Mouse (Mus musculus) forebrain, embryonic 11.5 days (tissue): Measurements from ENCODE around the gene Zeb2. TPM values are rescaled to one million over a fixed set of nuclear protein-coding genes. Genes with fewer than 3 reads are reported as not detected.

Experiments used
- ATAC-seq: fragments of 200-750 bp; cut with Nextera tagmentation; replicated peaks from 2 replicates; pipeline ENCODE4 v1.8.0; 2017; ENCODE audit warnings: moderate TSS enrichment; ENCODE audit not compliant: low FRiP score
- DNase-seq: peaks from one replicate; pipeline ENCODE4 v3.0.0-alpha.2; 2017; ENCODE audit warnings: low spot score
- H3K27ac ChIP-seq: fragments of 300-500 bp; sonication (generic); 2 replicates; pipeline ENCODE4 v1.5.1; 2014; ENCODE audit warnings: low read depth, low read length
- H3K27me3 ChIP-seq: fragments of 300-500 bp; sonication (generic); 2 replicates; pipeline ENCODE4 v1.6.1; 2014; ENCODE audit warnings: mild to moderate bottlenecking, low read length, mixed read lengths; ENCODE audit not compliant: control insufficient read depth, insufficient read depth
- H3K36me3 ChIP-seq: fragments of 300-500 bp; sonication (generic); 2 replicates; pipeline ENCODE4 v1.6.1; 2014; ENCODE audit warnings: mild to moderate bottlenecking, low read length, moderate library complexity, mixed read lengths; ENCODE audit not compliant: control insufficient read depth, insufficient read depth
- H3K4me1 ChIP-seq: fragments of 300-500 bp; sonication (generic); replicated peaks from 2 replicates; pipeline ENCODE4 v1.6.1; 2014; ENCODE audit warnings: low read length, mixed read lengths; ENCODE audit not compliant: control insufficient read depth, insufficient read depth
- H3K4me2 ChIP-seq: fragments of 300-500 bp; sonication (generic); 2 replicates; pipeline ENCODE4 v1.6.1; 2014; ENCODE audit warnings: low read depth, mild to moderate bottlenecking, low read length, moderate library complexity, mixed read lengths; ENCODE audit not compliant: severe bottlenecking
- H3K4me3 ChIP-seq: fragments of 300-500 bp; sonication (generic); 2 replicates; pipeline ENCODE4 v1.5.1; 2014; ENCODE audit warnings: low read depth, low read length
- H3K9ac ChIP-seq: fragments of 300-500 bp; sonication (generic); 2 replicates; pipeline ENCODE4 v1.6.1; 2014; ENCODE audit warnings: low read length
- H3K9me3 ChIP-seq: fragments of 300-500 bp; sonication (generic); 2 replicates; pipeline ENCODE4 v1.6.1; 2016; ENCODE audit warnings: low read length, mixed read lengths; ENCODE audit not compliant: control insufficient read depth
- WGBS: fragments of 180-500 bp; shearing (Covaris S2); extraction: QIAGEN DNeasy Blood & Tissue Kit; methylation state at CpG from one replicate; pipeline ENCODE4 v1.1.7; 2014; 5-methylcytosine and 5-hydroxymethylcytosine counted together
- polyA plus RNA-seq: library from polyadenylated mRNA; unstranded; fragments of >200 nt; fragmentation: Nextera tagmentation; extraction: Ambion mirVana; gene quantifications from 2 replicates; pipeline ENCODE4 v1.2.1, GENCODE M21; 2014

The Zeb2 gene
- polyA plus RNA-seq, 1 experiment from 2014 or later = 50.0 TPM

DNA sequence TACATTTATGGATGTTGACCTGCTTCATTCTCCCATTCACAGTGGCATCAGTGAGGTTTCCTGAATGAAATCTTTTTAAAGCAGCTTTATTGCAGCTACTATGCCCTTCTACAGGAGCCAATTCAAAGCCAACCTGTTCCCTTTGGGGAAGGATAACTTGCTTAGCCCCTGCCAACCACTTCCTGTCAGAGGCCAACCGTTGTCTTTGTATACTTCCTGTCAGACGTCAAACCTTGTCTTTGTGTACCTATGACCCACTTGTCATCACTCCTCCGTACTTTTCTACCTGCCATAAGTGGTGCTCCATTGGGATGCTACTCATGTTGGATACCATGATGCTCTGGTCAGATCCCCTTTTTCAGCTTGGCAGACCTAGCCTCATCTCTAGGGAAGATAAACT, 156.6 kb downstream of the Zeb2 start:
- Histone ChIP-seq H3K9me3 (no peaks in the 10 kb centered on the region), H3K36me3 (no peaks in the 10 kb centered on the region), H3K27ac (no peak overlapping the region), H3K4me2 (no peak overlapping the region), H3K9ac (no peak overlapping the region), H3K27me3 (no peaks in the 10 kb centered on the region), H3K4me1 (no peaks in the 10 kb centered on the region), H3K4me3 (no peak overlapping the region)
- 90% methylated on average over 3 of the region's 3 CpGs for WGBS
- no peak for DNase-seq
- no peak for ATAC-seq

GRCm38 (mm10) chr2:44957329-44957797, 159.8 kb downstream of the Zeb2 start:
- Histone ChIP-seq H3K27ac (no peak overlapping the region), H3K36me3 (no peaks in the 10 kb centered on the region), H3K4me2 (no peak overlapping the region), H3K9ac (no peak overlapping the region), H3K4me3 (no peak overlapping the region), H3K9me3 (no peaks in the 10 kb centered on the region), H3K4me1 (peaks cover 2% of the 10 kb centered on the region; the same call in 1 of the 2 replicates), H3K27me3 (no peaks in the 10 kb centered on the region)
- ATAC-seq (no peak), DNase-seq (no peak)
- 78% methylated on average over 1 of the region's 1 CpGs for WGBS

GRCm38 (mm10) chr2:44956232-44956631, 161.0 kb downstream of the Zeb2 start:
- Histone ChIP-seq H3K4me2 (no peak overlapping the region), H3K9me3 (no peaks in the 10 kb centered on the region), H3K9ac (no peak overlapping the region), H3K4me1 (peaks cover 2% of the 10 kb centered on the region; the same call in 1 of the 2 replicates), H3K27ac (no peak overlapping the region), H3K27me3 (no peaks in the 10 kb centered on the region), H3K4me3 (no peak overlapping the region), H3K36me3 (no peaks in the 10 kb centered on the region)
- no peak for ATAC-seq
- WGBS = 74% methylated on average over 3 of the region's 3 CpGs
- no peak for DNase-seq

DNA sequence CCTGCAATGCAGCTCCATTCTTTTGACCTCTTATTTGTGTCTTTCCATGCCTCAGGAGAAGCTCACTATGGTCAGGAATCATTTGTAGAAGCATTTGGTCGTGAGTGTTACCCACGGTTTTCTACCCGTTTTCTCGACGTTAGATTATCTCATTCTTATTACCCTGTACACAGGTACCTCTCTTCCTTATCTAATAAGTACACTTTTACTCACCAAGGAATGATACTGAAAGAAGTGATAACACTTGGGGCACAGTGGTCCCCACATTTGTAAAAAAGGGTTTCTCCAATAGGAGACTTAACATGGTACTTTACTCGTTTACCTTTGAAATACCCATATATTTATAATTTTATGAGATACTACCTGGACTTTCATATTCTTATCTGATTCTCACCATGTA, 161.7 kb downstream of the Zeb2 start:
- Histone ChIP-seq H3K9me3 (no peaks in the 10 kb centered on the region), H3K27me3 (no peaks in the 10 kb centered on the region), H3K4me1 (peaks cover 2% of the 10 kb centered on the region; the same call in 1 of the 2 replicates), H3K36me3 (no peaks in the 10 kb centered on the region), H3K9ac (no peak overlapping the region), H3K27ac (no peak overlapping the region), H3K4me3 (no peak overlapping the region), H3K4me2 (no peak overlapping the region)
- ATAC-seq (no peak), DNase-seq (no peak)
- 91% methylated on average over 6 of the region's 6 CpGs for WGBS

GRCm38 (mm10) chr2:44954180-44954579, 163.0 kb downstream of the Zeb2 start:
- Histone ChIP-seq H3K27me3 (no peaks in the 10 kb centered on the region), H3K4me2 (no peak overlapping the region), H3K9me3 (no peaks in the 10 kb centered on the region), H3K4me1 (peaks cover 2% of the 10 kb centered on the region; the same call in 1 of the 2 replicates), H3K9ac (no peak overlapping the region), H3K27ac (no peak overlapping the region), H3K36me3 (no peaks in the 10 kb centered on the region), H3K4me3 (no peak overlapping the region)
- no peak for DNase-seq
- 83% methylated on average over 1 of the region's 1 CpGs for WGBS
- no peak for ATAC-seq

DNA sequence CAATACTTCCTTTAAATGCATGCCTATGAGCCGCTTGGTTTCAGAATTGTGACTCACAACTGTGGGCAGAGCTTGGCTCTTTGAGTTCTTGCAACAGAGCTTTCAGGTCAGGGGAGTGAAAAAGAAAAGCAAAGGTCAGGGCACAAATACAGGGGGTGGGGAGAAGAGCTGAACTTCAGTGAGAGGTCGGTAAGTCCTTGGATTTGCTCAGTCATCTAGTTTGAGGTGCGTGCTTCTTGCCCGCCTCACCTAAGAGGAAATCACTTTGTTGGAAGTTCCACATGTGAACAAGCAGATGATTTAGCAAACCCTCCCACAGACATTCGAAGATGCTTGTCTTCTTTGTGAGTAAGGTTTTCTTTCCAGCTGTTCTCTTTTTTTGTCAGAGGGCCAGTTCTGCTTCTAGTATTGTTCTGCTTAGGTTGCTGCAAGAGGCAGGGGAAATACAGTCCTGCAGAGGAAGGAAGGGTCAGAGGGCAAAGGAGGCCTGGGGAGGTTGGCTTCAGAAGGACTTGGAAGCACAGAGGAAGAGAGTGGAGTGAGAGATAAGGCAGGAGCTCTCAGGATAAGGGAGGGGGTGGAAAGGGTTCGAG, 164.3 kb downstream of the Zeb2 start:
- Histone ChIP-seq H3K9me3 (no peaks in the 10 kb centered on the region), H3K36me3 (no peaks in the 10 kb centered on the region), H3K27ac (no peak overlapping the region), H3K4me2 (no peak overlapping the region), H3K4me3 (no peak overlapping the region), H3K9ac (no peak overlapping the region), H3K4me1 (peaks cover 2% of the 10 kb centered on the region; the same call in 1 of the 2 replicates), H3K27me3 (no peaks in the 10 kb centered on the region)
- WGBS = 33% methylated on average over 6 of the region's 6 CpGs
- ATAC-seq (no peak), DNase-seq (no peak)

GRCm38 (mm10) chr2:44951651-44952213, 165.5 kb downstream of the Zeb2 start:
- Histone ChIP-seq H3K36me3 (no peaks in the 10 kb centered on the region), H3K27ac (no peak overlapping the region), H3K9me3 (no peaks in the 10 kb centered on the region), H3K27me3 (no peaks in the 10 kb centered on the region), H3K4me1 (peaks cover 2% of the 10 kb centered on the region; the same call in 1 of the 2 replicates), H3K4me2 (no peak overlapping the region), H3K9ac (no peak overlapping the region), H3K4me3 (no peak overlapping the region)
- ATAC-seq (no peak), DNase-seq (no peak)
- WGBS = 72% methylated on average over 4 of the region's 4 CpGs

DNA sequence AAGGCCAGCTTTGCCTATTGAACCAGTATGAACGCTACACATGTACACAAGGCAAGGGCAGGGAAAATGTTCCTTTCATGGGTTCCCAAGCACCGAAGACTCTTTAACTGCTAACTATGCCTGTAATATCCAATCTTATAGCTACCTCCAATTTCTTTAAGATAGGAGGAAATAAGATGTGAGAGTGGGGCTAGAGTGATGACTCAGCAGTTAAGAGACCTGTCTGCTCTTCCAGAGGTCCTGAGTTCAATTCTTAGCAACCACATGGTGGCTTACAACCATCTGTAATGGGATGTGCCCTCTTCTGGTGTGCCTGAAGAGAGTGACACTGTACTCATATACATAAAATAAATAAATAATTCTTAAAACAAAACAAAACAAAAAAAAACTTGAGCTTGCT, 172.5 kb downstream of the Zeb2 start:
- H3K4me3 ChIP-seq = no peak overlapping the region
- ATAC-seq = no peak
- 85% methylated on average over 2 of the region's 2 CpGs for WGBS

More for the DNA sequence above, 172.5 kb downstream of the Zeb2 start:
- DNase-seq = no peak
- H3K9me3 ChIP-seq = no peaks in the 10 kb centered on the region
- H3K27me3 ChIP-seq = no peaks in the 10 kb centered on the region
- H3K4me1 ChIP-seq = no peaks in the 10 kb centered on the region
- H3K4me2 ChIP-seq = no peak overlapping the region
- H3K27ac ChIP-seq = no peak overlapping the region
- no peaks in the 10 kb centered on the region for H3K36me3 ChIP-seq
- H3K9ac ChIP-seq = no peak overlapping the region
